9 mouse cellular contexts compared by ENCODE assay signal in the genomic region with DNA sequence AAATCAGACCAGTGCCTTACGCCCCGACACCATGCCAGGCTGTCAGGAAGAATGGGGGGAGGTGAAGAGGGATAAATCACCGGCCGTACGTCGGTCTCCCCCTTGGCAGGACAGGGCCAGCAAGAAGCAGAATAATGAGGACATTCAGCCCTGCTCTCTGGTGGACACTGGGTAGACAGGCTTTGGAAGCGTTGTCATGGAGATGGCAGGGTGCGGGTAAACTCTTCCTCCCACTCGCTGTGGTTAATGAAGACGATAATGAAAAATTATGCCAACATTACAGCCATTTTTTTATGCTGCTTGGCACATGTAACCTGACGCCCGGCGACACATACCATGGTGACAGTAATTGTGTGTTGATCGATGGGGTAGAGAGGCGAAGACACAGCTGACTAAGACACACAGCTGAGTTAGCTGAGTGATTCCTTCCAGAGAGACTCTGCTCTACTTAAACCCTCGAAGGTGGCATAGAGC.
DNase-seq lines count a peak whose midpoint lies in the region; ATAC-seq lines count a peak whose summit lies in the region.
"Had no signal": no experiment of that assay in that cellular context is flagged by ENCODE, and none has a peak within 500 bp of the region (broad histone marks: within the 10 kb centered on the region; RNA-seq: fewer than 3 reads in every experiment).

No protein-coding gene starts in this region.

- H3K27me3 ChIP-seq in kidney, embryonic 15.5 days, result no peaks in the 10 kb centered on the region
- H3K27me3 ChIP-seq in hindbrain, embryonic 16.5 days (replicated peaks; ENCODE audit: control insufficient read depth, insufficient read depth, low read length), result peaks cover 6% of the 10 kb centered on the region

- no peak for DNase-seq in kidney, postnatal 36 days
- peak; percentile 60 for DNase-seq in embryo, embryonic 9.5 days (ENCODE audit: extremely low spot score)
- DNase-seq in lung, adult 18-20 months, result peak; percentile 22 to 39
- peak; percentile 84 for DNase-seq in retina, embryonic 14.5 days (ENCODE audit: low spot score)
- no peak for DNase-seq in urinary bladder, postnatal 25 days (ENCODE audit: low spot score)
- no peak for DNase-seq in thymus, postnatal 4 days

- peak; percentile 94 for ATAC-seq in kidney, embryonic 15.5 days (replicated peaks; ENCODE audit: low FRiP score)
- ATAC-seq in hindbrain, embryonic 16.5 days, result peak; percentile 98

- H3K9me3 ChIP-seq in kidney, embryonic 15.5 days (replicated peaks), result no peaks in the 10 kb centered on the region
- H3K9me3 ChIP-seq in hindbrain, embryonic 16.5 days (ENCODE audit: control insufficient read depth, low read length), result no peaks in the 10 kb centered on the region

- no peak overlapping the region for H3K27ac ChIP-seq in kidney, embryonic 15.5 days
- H3K27ac ChIP-seq in hindbrain, embryonic 16.5 days (ENCODE audit: low read depth, low read length), result peak overlapping the region; percentile 44

- H3K4me3 ChIP-seq in kidney, embryonic 15.5 days (replicated peaks), result no peak overlapping the region
- H3K4me3 ChIP-seq in hindbrain, embryonic 16.5 days (ENCODE audit: low read length), result no peak overlapping the region

- H3K36me3 ChIP-seq in kidney, embryonic 15.5 days, result no peaks in the 10 kb centered on the region
- H3K36me3 ChIP-seq in hindbrain, embryonic 16.5 days (ENCODE audit: control insufficient read depth, insufficient read depth, low read length), result no peaks in the 10 kb centered on the region
- H3K36me3 ChIP-seq: G1E had no signal

- peaks cover 12% of the 10 kb centered on the region for H3K4me1 ChIP-seq in kidney, embryonic 15.5 days
- H3K4me1 ChIP-seq in hindbrain, embryonic 16.5 days (ENCODE audit: control insufficient read depth, insufficient read depth, low read depth, low read length), result peaks cover 18% of the 10 kb centered on the region

- no peak overlapping the region for H3K9ac ChIP-seq in kidney, embryonic 15.5 days
- H3K9ac ChIP-seq in hindbrain, embryonic 16.5 days (ENCODE audit: low read depth, low read length), result no peak overlapping the region

- peak overlapping the region; percentile 40 for H3K4me2 ChIP-seq in kidney, embryonic 15.5 days
- H3K4me2 ChIP-seq in hindbrain, embryonic 16.5 days (ENCODE audit: low read length), result peak overlapping the region; percentile 38

- 11% methylated on average over 16 of the region's 16 CpGs for WGBS in kidney, embryonic 15.5 days
- WGBS in hindbrain, embryonic 16.5 days, result 7% methylated on average over 16 of the region's 16 CpGs

Comparison
In these comparisons a context has a peak if more than half of its experiments do, and no peak if none do; other contexts are left out.
1. DNase-seq: peak in embryo, embryonic 9.5 days (single experiment), lung, adult 18-20 months (2 of 2) and retina, embryonic 14.5 days (single experiment); none in kidney, postnatal 36 days (0 of 2), urinary bladder, postnatal 25 days (single experiment) and thymus, postnatal 4 days (single experiment).